Mouse (Mus musculus) lung, adult 2 months (tissue): ENCODE measurements around the gene Kctd20.

Experiments
- CTCF ChIP-seq: fragments of 200-500 bp; IDR thresholded peaks from 2 replicates; pipeline ENCODE4 v1.5.1; 2011; ENCODE audit warnings: mild to moderate bottlenecking, low read length, control low read depth; ENCODE audit not compliant: insufficient read depth
- POLR2A ChIP-seq: fragments of 200-500 bp; IDR thresholded peaks from 2 replicates; pipeline ENCODE4 v1.6.1; 2011; ENCODE audit warnings: low read depth, mild to moderate bottlenecking, control low read depth, low read length, borderline replicate concordance; ENCODE audit errors: extremely low read depth

- no peak for TF ChIP-seq POLR2A
- TF ChIP-seq CTCF, result no peak
Observed at GRCm38 (mm10) chr17:28936133-28936532, 15.6 kb upstream of the Kctd20 start.
